Mouse (Mus musculus): ENCODE data around the gene Cep170b. TPM values are rescaled to one million over a fixed set of nuclear protein-coding genes. Genes with fewer than 3 reads are reported as not detected.

Gene Cep170b
- polyA plus RNA-seq (2014; fragmentation: Illumina TruSeq; extraction: RNeasy Lipid Tissue Mini Kit (QIAGEN cat#74804); ENCODE audit: low read depth, low replicate concordance): 12.5 TPM

GRCm38 (mm10) chr12:112720216-112720615 is at the start of gene Cep170b:
Gene Cep170b (plus strand): TSS chr12:112720455.

GRCm38 (mm10) chr12:112674132-112675011 is 45.9 kb upstream of the Cep170b start, which contains the start of gene Akt1:
Gene Akt1 (minus strand): TSS chr12:112674884.

GRCm38 (mm10) chr12:112678555-112679026 is 41.7 kb upstream of the Cep170b start, which contains the start of gene Zbtb42:
Gene Zbtb42 (plus strand): TSS chr12:112678828.

GRCm38 (mm10) chr12:112760154-112760926 is 40.1 kb downstream of the Cep170b start, which contains the start of gene Pld4:
Gene Pld4 (plus strand): TSS chr12:112760655.

Other genes starting within 250 kb of the Cep170b start
- not detected for gene A530016L24Rik, start 231.0 kb upstream of the Cep170b start, polyA plus RNA-seq (2014; fragmentation: Illumina TruSeq; extraction: RNeasy Lipid Tissue Mini Kit (QIAGEN cat#74804); ENCODE audit: low read depth, low replicate concordance)
- not detected for gene Tmem179, start 203.7 kb upstream of the Cep170b start, polyA plus RNA-seq (2014; fragmentation: Illumina TruSeq; extraction: RNeasy Lipid Tissue Mini Kit (QIAGEN cat#74804); ENCODE audit: low read depth, low replicate concordance)
- 0.10 TPM for gene Inf2, start 131.7 kb upstream of the Cep170b start, polyA plus RNA-seq (2014; fragmentation: Illumina TruSeq; extraction: RNeasy Lipid Tissue Mini Kit (QIAGEN cat#74804); ENCODE audit: low read depth, low replicate concordance)
- gene Adssl1, start 100.4 kb upstream of the Cep170b start, polyA plus RNA-seq (2014; fragmentation: Illumina TruSeq; extraction: RNeasy Lipid Tissue Mini Kit (QIAGEN cat#74804); ENCODE audit: low read depth, low replicate concordance): 0.70 TPM
- gene Siva1, start 75.8 kb upstream of the Cep170b start, polyA plus RNA-seq (2014; fragmentation: Illumina TruSeq; extraction: RNeasy Lipid Tissue Mini Kit (QIAGEN cat#74804); ENCODE audit: low read depth, low replicate concordance): 2.6 TPM
- gene Akt1, start 45.6 kb upstream of the Cep170b start, polyA plus RNA-seq (2014; fragmentation: Illumina TruSeq; extraction: RNeasy Lipid Tissue Mini Kit (QIAGEN cat#74804); ENCODE audit: low read depth, low replicate concordance): 1.3 TPM
- 2.4 TPM for gene Zbtb42, start 41.6 kb upstream of the Cep170b start, polyA plus RNA-seq (2014; fragmentation: Illumina TruSeq; extraction: RNeasy Lipid Tissue Mini Kit (QIAGEN cat#74804); ENCODE audit: low read depth, low replicate concordance)
- gene Pld4, start 40.2 kb downstream of the Cep170b start, polyA plus RNA-seq (2014; fragmentation: Illumina TruSeq; extraction: RNeasy Lipid Tissue Mini Kit (QIAGEN cat#74804); ENCODE audit: low read depth, low replicate concordance): 0.87 TPM
- 0.41 TPM for gene Ahnak2, start 82.2 kb downstream of the Cep170b start, polyA plus RNA-seq (2014; fragmentation: Illumina TruSeq; extraction: RNeasy Lipid Tissue Mini Kit (QIAGEN cat#74804); ENCODE audit: low read depth, low replicate concordance)
- 6.0 TPM for gene Clba1, start 88.5 kb downstream of the Cep170b start, polyA plus RNA-seq (2014; fragmentation: Illumina TruSeq; extraction: RNeasy Lipid Tissue Mini Kit (QIAGEN cat#74804); ENCODE audit: low read depth, low replicate concordance)
- gene Cdca4, start 109.0 kb downstream of the Cep170b start, polyA plus RNA-seq (2014; fragmentation: Illumina TruSeq; extraction: RNeasy Lipid Tissue Mini Kit (QIAGEN cat#74804); ENCODE audit: low read depth, low replicate concordance): 10.3 TPM
- not detected for gene Gpr132, start 147.8 kb downstream of the Cep170b start, polyA plus RNA-seq (2014; fragmentation: Illumina TruSeq; extraction: RNeasy Lipid Tissue Mini Kit (QIAGEN cat#74804); ENCODE audit: low read depth, low replicate concordance)
- 0.10 TPM for gene Jag2, start 209.3 kb downstream of the Cep170b start, polyA plus RNA-seq (2014; fragmentation: Illumina TruSeq; extraction: RNeasy Lipid Tissue Mini Kit (QIAGEN cat#74804); ENCODE audit: low read depth, low replicate concordance)
- not detected for gene Nudt14, start 221.7 kb downstream of the Cep170b start, polyA plus RNA-seq (2014; fragmentation: Illumina TruSeq; extraction: RNeasy Lipid Tissue Mini Kit (QIAGEN cat#74804); ENCODE audit: low read depth, low replicate concordance)

All from testis, adult 10 weeks (tissue).